Mouse (Mus musculus) cerebellum, adult 2 months (tissue): ENCODE results near the gene Rassf4. TPM values are rescaled to one million over a fixed set of nuclear protein-coding genes. Genes with fewer than 3 reads are reported as not detected.
A peak's percentile ranks its signal among the peaks of the same experiment; 100 is the strongest.

ENCODE experiments used
- DNase-seq, 2 experiments: peaks; one replicate each; pipeline ENCODE4 v3.0.0; 2021
- H3K27ac ChIP-seq: fragments of 200-500 bp; 2 replicates; pipeline ENCODE4 v1.5.1; 2012; ENCODE audit warnings: low read length, control low read depth, inconsistent platforms; ENCODE audit not compliant: insufficient read depth
- H3K27me3 ChIP-seq: fragments of 200-500 bp; 2 replicates; pipeline ENCODE4 v1.6.1; 2012; ENCODE audit warnings: inconsistent platforms, mild to moderate bottlenecking, low read length, moderate library complexity; ENCODE audit not compliant: control insufficient read depth, insufficient read depth
- H3K4me1 ChIP-seq: fragments of 200-500 bp; 2 replicates; pipeline ENCODE4 v1.6.1; 2011; ENCODE audit warnings: low read length; ENCODE audit not compliant: control insufficient read depth, insufficient read depth
- H3K4me3 ChIP-seq: fragments of 200-500 bp; replicated peaks from 2 replicates; pipeline ENCODE3; 2011; ENCODE audit warnings: mild to moderate bottlenecking, low read depth, low read length, control low read depth; ENCODE audit not compliant: insufficient read depth
- CTCF ChIP-seq: fragments of 200-500 bp; IDR thresholded peaks from 2 replicates; pipeline ENCODE4 v1.5.1; 2011; ENCODE audit warnings: low read depth, mild to moderate bottlenecking, control low read depth, low read length, moderate library complexity, borderline replicate concordance; ENCODE audit not compliant: insufficient read depth
- POLR2A ChIP-seq: fragments of 200-500 bp; IDR thresholded peaks from 2 replicates; pipeline ENCODE4 v1.6.1; 2011; ENCODE audit warnings: low read length, control low read depth, borderline replicate concordance; ENCODE audit not compliant: insufficient read depth
- WGBS: fragments of 180-500 bp; shearing (Covaris S2); methylation state at CpG from one replicate; pipeline ENCODE4 v1.1.7; 2018; 5-methylcytosine and 5-hydroxymethylcytosine counted together
- polyA plus RNA-seq: library from polyadenylated mRNA; depleted of rRNA; stranded (reverse); fragments of >200 nt; gene quantifications from 2 replicates; pipeline ENCODE4 v1.2.3, GENCODE M21; 2012

Gene Rassf4
- polyA plus RNA-seq, 1 experiment: 12.9 TPM

DNA sequence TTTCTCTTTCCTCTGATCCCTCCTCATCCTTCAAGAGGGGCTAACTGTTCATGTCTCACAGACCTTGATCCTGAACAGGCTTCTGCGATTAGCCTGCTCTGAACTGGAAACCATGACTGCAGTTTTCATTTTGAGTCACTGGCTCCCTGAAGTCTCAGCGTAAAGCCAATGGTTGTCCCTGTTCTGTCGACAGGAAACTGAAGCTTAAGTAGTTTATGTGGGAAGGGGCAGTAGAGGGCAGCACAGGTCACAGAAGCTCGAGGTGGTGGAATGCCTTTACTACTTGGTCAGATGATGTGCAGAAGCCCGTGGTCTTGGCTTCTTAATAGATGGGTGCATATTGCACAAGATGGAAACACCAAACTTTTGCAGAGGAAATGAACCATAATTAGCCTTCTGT, 38.3 kb upstream of the Rassf4 start:
- 38% methylated on average over 5 of the region's 5 CpGs for WGBS
- H3K27me3 ChIP-seq: no peaks in the 10 kb centered on the region; the same call in 1 of the 2 replicates
- TF ChIP-seq POLR2A: no peak
- TF ChIP-seq CTCF: no peak
- H3K4me1 ChIP-seq: no peaks in the 10 kb centered on the region
- no peak overlapping the region for H3K4me3 ChIP-seq
- DNase-seq: no peak
- H3K27ac ChIP-seq: no peak overlapping the region

DNA sequence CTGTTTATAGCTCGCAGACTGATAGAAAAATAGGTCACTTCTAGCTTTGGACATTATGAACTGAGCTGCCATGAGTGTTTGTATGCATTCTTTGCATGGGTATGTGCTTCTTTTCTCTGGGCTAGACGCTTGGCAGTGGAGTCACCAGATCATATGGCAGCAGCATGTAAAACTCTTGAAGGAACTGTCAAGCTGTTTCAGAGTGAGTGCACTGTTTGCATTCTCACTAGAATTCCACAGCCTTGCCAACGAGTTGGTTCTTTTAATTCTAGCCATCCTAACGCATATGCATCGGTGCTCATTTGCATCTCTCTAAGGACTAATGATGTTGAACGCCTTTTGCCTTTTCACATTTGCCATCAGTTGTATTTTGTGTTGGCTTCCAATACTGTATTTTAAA, 30.6 kb upstream of the Rassf4 start:
- no peak for DNase-seq
- H3K27ac ChIP-seq: no peak overlapping the region
- H3K27me3 ChIP-seq: no peaks in the 10 kb centered on the region
- no peak overlapping the region for H3K4me3 ChIP-seq
- WGBS: 33% methylated on average over 6 of the region's 6 CpGs
- TF ChIP-seq POLR2A (no peak), CTCF (no peak)
- no peaks in the 10 kb centered on the region for H3K4me1 ChIP-seq

DNA sequence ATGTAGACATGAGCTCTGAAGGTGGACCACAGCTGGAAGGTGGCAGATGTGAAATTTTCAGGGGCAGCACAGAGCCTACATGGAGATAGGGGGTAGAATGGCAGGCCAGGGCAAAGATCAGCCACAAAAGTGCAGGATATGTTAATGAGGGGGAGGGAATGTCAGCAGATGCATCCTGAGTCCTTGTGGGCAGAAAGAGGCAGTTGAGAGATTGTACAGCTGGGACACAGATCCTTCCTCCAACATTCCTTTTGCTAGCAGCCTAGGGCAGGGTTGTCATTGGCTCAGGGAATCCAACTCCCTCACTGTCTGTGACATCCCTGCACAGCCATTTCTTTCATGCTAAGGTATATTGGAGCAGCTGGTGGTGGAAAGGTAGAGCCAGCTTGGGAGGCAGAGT, 27.1 kb upstream of the Rassf4 start:
- H3K4me1 ChIP-seq: no peaks in the 10 kb centered on the region
- H3K27me3 ChIP-seq: no peaks in the 10 kb centered on the region
- TF ChIP-seq POLR2A (no peak), CTCF (no peak)
- H3K4me3 ChIP-seq: no peak overlapping the region
- DNase-seq: no peak
- H3K27ac ChIP-seq: no peak overlapping the region

DNA sequence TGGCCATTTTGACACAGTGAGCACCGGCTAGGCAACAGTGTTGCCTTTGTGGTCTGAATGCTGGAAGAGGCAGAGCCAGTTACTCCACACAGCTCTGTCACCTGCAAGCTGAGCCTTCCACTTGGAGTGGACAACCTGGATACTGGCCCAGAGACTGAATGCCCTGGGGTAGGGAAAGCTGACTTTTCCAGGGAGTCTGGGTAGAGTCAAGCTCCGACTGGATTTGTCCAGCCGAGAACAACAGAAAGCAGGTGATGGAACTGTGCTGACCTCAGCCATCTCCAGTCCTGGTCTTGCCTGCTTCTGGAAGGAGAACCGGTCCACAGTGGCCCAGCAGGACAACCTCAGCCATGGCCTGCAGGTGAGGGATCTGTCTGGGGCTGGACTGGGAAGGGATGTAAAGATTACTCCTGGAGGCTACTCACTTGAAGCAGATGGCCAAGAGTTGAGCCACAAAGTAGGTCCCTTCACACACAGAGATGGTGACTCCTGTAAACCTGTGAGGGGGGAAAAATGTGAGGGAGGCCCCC, 24.2 kb upstream of the Rassf4 start:
- 82% methylated on average over 4 of the region's 4 CpGs for WGBS
- no peak overlapping the region for H3K4me3 ChIP-seq
- no peak overlapping the region for H3K27ac ChIP-seq
- H3K4me1 ChIP-seq: no peaks in the 10 kb centered on the region
- TF ChIP-seq CTCF (no peak), POLR2A (no peak)
- DNase-seq: no peak
- H3K27me3 ChIP-seq: no peaks in the 10 kb centered on the region

DNA sequence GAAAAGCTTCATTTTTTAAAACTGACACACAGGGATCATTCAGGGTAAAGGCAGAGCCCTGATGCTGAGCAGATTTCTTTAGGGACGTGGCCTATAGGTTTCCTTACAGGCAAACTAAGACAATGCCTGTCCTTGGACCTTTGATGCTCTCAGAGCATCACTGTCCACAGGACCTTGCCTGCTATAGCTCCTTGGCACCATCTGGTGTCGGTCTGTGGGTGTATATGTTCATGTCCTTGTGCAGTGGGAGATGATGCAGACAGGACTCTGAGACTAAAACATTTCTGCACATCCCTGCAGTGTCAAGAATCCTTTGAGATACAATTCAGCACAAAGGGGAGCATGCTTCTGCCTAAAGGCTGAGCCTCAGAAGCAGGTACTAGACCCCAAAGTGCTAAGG, 23.7 kb upstream of the Rassf4 start:
- no peaks in the 10 kb centered on the region for H3K27me3 ChIP-seq
- H3K4me1 ChIP-seq: no peaks in the 10 kb centered on the region
- no peak for DNase-seq
- H3K4me3 ChIP-seq: no peak overlapping the region
- WGBS: 47% methylated on average over 2 of the region's 2 CpGs
- TF ChIP-seq CTCF (peak; percentile 35; the same call in 1 of the 2 replicates), POLR2A (no peak)
- no peak overlapping the region for H3K27ac ChIP-seq

DNA sequence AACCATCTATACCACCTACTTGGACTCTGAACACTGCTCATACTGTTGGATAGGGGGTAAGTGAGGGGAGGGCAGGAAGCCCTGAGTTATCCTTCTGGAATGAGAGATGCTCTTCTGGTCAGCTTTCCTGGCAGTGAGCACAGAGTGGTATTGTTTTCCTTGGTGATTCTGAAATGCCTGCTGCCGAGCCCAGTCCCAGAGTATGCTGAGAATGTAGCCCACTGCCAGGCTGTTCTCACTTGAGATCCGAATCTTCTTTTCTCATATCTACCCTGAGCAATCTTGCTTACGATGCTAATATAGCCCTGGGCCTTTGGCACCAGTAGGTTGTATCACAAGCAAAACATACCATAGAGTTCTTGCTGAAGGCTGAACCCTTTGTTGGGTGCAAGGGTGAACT, 20.6 kb upstream of the Rassf4 start:
- H3K27ac ChIP-seq: no peak overlapping the region
- no peak for TF ChIP-seq CTCF
- TF ChIP-seq POLR2A: no peak
- 60% methylated on average over 3 of the region's 3 CpGs for WGBS
- no peaks in the 10 kb centered on the region for H3K27me3 ChIP-seq
- H3K4me3 ChIP-seq: no peak overlapping the region
- H3K4me1 ChIP-seq: no peaks in the 10 kb centered on the region
- no peak for DNase-seq

DNA sequence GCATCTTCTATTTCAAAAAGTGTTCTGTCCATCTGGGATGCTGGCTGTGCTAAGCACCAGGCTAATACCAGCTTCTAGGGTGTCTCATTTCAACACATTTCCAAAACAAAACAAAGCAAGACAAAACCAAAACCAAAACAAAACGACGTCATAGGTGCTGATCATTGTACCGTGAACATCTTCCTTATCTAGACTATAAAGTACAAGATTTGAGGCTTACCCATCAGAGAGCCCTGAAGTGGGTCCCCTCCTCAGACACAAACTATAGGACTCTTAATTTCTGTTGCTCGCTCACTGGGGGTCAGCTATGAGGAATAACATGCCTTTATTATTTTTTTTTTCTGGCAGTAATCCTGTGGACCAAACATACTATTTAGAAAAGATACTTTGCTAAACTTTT, 19.9 kb upstream of the Rassf4 start:
- 86% methylated on average over 4 of the region's 4 CpGs for WGBS
- no peak overlapping the region for H3K4me3 ChIP-seq
- H3K27me3 ChIP-seq: no peaks in the 10 kb centered on the region
- no peaks in the 10 kb centered on the region for H3K4me1 ChIP-seq
- TF ChIP-seq CTCF (no peak), POLR2A (no peak)
- DNase-seq: no peak
- H3K27ac ChIP-seq: no peak overlapping the region

DNA sequence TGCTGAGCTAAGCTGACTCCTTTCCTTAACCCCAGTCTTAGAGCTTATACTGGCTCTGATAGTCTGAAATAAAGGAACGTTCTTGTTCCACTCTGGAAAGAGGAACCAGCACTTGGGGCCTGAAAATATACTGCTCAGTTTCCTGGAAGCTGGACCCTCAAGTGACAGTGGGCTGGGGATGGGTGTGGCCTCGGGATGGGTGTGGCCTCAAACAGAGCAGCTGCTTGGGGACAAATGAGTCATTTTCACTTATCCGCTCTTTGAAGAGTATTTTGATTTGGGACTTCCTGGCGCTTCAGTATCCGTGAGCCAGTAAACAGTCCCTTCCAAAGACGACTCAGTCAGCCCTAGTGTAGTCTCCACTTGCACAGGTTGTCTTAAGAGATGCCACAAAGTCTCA, 8.6 kb upstream of the Rassf4 start:
- no peak for TF ChIP-seq POLR2A
- no peak for TF ChIP-seq CTCF
- no peak for DNase-seq
- WGBS: 62% methylated on average over 6 of the region's 6 CpGs

More for the DNA sequence above, 8.6 kb upstream of the Rassf4 start:
- no peak overlapping the region for H3K4me3 ChIP-seq
- no peaks in the 10 kb centered on the region for H3K27me3 ChIP-seq
- H3K4me1 ChIP-seq: no peaks in the 10 kb centered on the region
- no peak overlapping the region for H3K27ac ChIP-seq
